Mouse (Mus musculus): ENCODE data around the gene Tamm41. TPM values are rescaled to one million over a fixed set of nuclear protein-coding genes. Genes with fewer than 3 reads are reported as not detected.

Tamm41 gene
- 45.1 and 45.3 TPM in 2 replicates for polyA plus RNA-seq (2012; ENCODE audit: low replicate concordance)

DNA sequence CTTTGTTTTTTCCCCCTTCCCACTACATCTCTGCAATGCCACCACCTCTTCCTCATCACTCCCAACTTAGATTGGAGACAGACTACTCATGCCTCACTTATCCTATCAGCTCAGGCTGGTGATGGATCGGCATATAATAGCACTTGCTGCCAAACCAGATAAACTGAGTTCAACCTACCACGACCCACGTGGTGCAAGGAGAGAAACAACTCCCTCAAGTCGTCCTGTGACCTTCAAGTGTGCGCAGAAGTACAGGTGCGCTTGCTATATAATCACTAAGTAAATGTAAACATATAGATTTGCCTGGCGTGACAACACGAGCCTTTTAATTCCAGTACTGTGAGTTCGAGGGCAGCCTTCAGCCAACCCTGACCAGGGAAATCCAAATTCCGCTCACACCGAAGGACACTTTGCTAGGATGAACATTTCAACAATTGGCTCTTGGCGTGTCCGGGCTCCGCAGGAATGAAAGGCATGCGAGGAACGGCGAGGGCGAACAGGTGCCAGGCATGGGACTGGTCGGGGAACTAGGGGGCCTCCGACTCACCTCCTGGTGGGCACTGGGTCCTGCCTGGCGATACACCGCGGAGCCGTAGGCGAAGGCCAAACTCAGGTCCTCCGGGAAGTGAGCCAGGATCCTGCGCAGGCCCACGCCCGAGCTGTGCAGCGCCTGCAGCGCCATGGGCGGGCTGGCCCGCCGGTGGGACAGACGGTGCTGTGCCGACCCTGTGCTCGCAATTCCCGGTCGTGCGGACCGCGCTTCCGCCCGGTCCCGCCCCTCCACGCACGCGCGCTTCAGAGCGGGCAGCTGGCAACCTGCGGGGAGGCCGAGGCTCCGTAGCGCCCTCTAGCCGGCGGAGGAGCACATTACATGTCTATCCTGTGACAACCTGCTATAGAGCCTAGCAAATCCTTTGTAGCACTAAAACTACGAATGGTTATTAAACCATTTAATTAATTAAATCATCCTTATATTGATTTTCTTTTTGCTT lies at the start of gene Tamm41:
Tamm41 (minus strand) TSS at position 774 of the 992 bp plus-strand sequence.

DNA sequence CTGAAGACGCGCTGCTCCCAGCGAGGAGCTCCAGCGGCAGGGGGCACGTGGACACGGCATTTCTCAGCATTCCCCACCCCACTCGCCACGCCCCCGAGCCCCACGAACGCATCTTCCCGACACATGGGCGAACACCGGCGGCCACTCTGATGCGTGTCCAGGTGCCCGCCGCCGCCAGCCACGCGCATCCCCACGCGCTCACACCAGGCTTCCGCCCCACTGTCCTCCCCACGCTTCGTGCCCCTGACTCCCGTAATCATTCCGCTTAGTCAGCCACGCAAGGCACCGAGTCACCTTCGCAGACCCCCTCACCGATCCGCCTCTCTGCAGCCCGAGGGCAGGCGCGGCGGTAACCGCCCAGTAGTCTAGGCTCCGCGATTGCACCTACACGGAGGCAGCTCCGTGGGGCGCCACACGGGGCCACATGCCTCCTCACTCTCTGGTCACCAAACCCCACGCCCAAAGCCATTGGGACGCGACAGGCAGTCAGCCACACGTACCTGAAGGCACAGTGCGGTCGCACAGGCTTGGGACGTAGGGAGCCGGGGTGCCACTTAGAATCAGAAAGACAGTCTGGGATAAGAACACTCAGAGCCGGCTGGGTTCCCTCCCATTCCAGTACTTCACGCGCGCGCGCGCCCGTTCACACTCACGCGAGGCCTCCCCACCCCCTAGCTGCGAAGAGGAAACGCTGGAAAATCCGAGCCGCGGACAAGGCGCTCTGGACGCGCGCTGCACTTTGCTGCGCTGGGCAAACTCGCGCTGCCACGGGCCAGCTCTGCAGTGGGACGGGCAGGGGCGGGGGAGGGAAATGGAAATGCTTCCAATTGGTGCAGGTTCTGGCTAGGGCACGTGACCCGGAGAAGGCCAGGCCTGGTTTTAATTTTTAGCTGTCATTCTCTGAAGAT lies 68.2 kb downstream of the Tamm41 start, which contains the start of gene Vgll4:
Vgll4 (minus strand) TSS at position 782 of the 908 bp plus-strand sequence.

Other genes starting within 250 kb of the Tamm41 start
- gene Vgll4, start 67.9 kb downstream of the Tamm41 start, polyA plus RNA-seq (2012; ENCODE audit: low replicate concordance), result 33.2 and 42.3 TPM in 2 replicates
- gene Syn2, start 97.0 kb upstream of the Tamm41 start, polyA plus RNA-seq (2012; ENCODE audit: low replicate concordance), result not detected in 2 replicates
- not detected in 2 replicates for gene Gm17482, start 189.5 kb upstream of the Tamm41 start, polyA plus RNA-seq (2012; ENCODE audit: low replicate concordance)
- gene Timp4, start 214.3 kb upstream of the Tamm41 start, polyA plus RNA-seq (2012; ENCODE audit: low replicate concordance), result not detected in 2 replicates

Data from leukemia stem cell, adult 10-12 weeks (primary cell).